Mouse (Mus musculus) MEL (cell line): ENCODE measurements around the gene Fxr2.

Experiments
- CHD1 ChIP-seq: IDR thresholded peaks from 2 replicates; pipeline ENCODE4 v1.6.1; 2012; ENCODE audit warnings: low read depth, mild to moderate bottlenecking, inconsistent platforms, low read length, improper control_type of control experiment
- CTCF ChIP-seq, 3 experiments: IDR thresholded peaks in 2 of 3; conservative IDR thresholded peaks in 1 of 3; 2 replicates each; pipeline ENCODE4 v1.5.1; 2011 to 2012; ENCODE audit warnings: low read length in 3 of 3, low read depth in 2 of 3, mild to moderate bottlenecking in 2 of 3, improper control_type of control experiment in 1 of 3, inconsistent platforms in 1 of 3, mixed read lengths in 1 of 3, moderate library complexity in 1 of 3; ENCODE audit not compliant: control insufficient read depth in 1 of 3, insufficient read depth in 1 of 3, poor library complexity in 1 of 3, severe bottlenecking in 1 of 3
- E2F4 ChIP-seq: IDR thresholded peaks from 2 replicates; pipeline ENCODE4 v1.6.1; 2011; ENCODE audit warnings: low read depth, low read length, improper control_type of control experiment, borderline replicate concordance
- EP300 ChIP-seq, 2 experiments: IDR thresholded peaks; 2 replicates each; pipeline ENCODE4 v1.6.1; 2011; ENCODE audit warnings: improper control_type of control experiment in 2 of 2, low read length in 2 of 2, low read depth in 1 of 2, mild to moderate bottlenecking in 1 of 2
- GATA1 ChIP-seq: IDR thresholded peaks from 2 replicates; pipeline ENCODE4 v1.6.1; 2011; ENCODE audit warnings: low read depth, low read length, improper control_type of control experiment
- HCFC1 ChIP-seq: IDR thresholded peaks from 2 replicates; pipeline ENCODE4 v1.6.1; 2012; ENCODE audit warnings: low read depth, mild to moderate bottlenecking, inconsistent platforms, low read length, improper control_type of control experiment, moderate library complexity
- JUND ChIP-seq: IDR thresholded peaks from 2 replicates; pipeline ENCODE4 v1.6.1; 2011; ENCODE audit warnings: low read depth, mild to moderate bottlenecking, improper control_type of control experiment, low read length
- MAZ ChIP-seq: IDR thresholded peaks from 2 replicates; pipeline ENCODE4 v1.6.1; 2012; ENCODE audit warnings: low read depth, mild to moderate bottlenecking, inconsistent platforms, low read length, improper control_type of control experiment
- MXI1 ChIP-seq: IDR thresholded peaks from 2 replicates; pipeline ENCODE4 v1.6.1; 2011; ENCODE audit warnings: mild to moderate bottlenecking, low read depth, low read length, improper control_type of control experiment
- MYB ChIP-seq: IDR thresholded peaks from 2 replicates; pipeline ENCODE4 v1.6.1; 2011; ENCODE audit warnings: mild to moderate bottlenecking, low read depth, low read length, improper control_type of control experiment
- MYC ChIP-seq: IDR thresholded peaks from 2 replicates; pipeline ENCODE4 v1.6.1; 2011; ENCODE audit warnings: low read depth, mild to moderate bottlenecking, low read length, improper control_type of control experiment, moderate library complexity
- POLR2A ChIP-seq, 2 experiments: IDR thresholded peaks; 2 replicates each; pipeline ENCODE4 v1.6.1; 2011 to 2012; ENCODE audit warnings: low read length in 2 of 2, mild to moderate bottlenecking in 2 of 2, control low read depth in 1 of 2, improper control_type of control experiment in 1 of 2, low read depth in 1 of 2, moderate library complexity in 1 of 2; ENCODE audit not compliant: control insufficient read depth in 1 of 2, insufficient read depth in 1 of 2, poor library complexity in 1 of 2
- RAD21 ChIP-seq: IDR thresholded peaks from 2 replicates; pipeline ENCODE4 v1.6.1; 2011; ENCODE audit warnings: mild to moderate bottlenecking, low read depth, low read length, improper control_type of control experiment
- SMC3 ChIP-seq: IDR thresholded peaks from 2 replicates; pipeline ENCODE4 v1.6.1; 2011; ENCODE audit warnings: low read depth, low read length, improper control_type of control experiment

GRCm38 (mm10) chr11:69671726-69672124 lies 38.9 kb downstream of the Fxr2 start:
- TF ChIP-seq CTCF (IDR thresholded peaks at IDR 0.05 in 2 of 3, conservative IDR thresholded peaks at IDR 0.05 in 1 of 3; ENCODE audit: control insufficient read depth in 1 of 3, insufficient read depth in 1 of 3, low read depth in 2 of 3, low read length in 3 of 3, poor library complexity in 1 of 3, severe bottlenecking in 1 of 3) (no peak), MYB (no peak), RAD21 (no peak), POLR2A (IDR thresholded peaks at IDR 0.05; ENCODE audit: control insufficient read depth in 1 of 2, insufficient read depth in 1 of 2, low read depth in 1 of 2, low read length in 2 of 2, poor library complexity in 1 of 2) (no peak), MAZ (no peak), MYC (no peak), HCFC1 (no peak), E2F4 (no peak), SMC3 (no peak), MXI1 (no peak), EP300 (IDR thresholded peaks at IDR 0.05; ENCODE audit: low read depth in 1 of 2, low read length in 2 of 2) (no peak), GATA1 (no peak), JUND (no peak), CHD1 (no peak; the same call in 1 of the 2 replicates)
